Mouse (Mus musculus) bone marrow macrophage, adult 2 months (primary cell): ENCODE results near the gene Kif5c. TPM values are rescaled to one million over a fixed set of nuclear protein-coding genes. Genes with fewer than 3 reads are reported as not detected.

Experiments used
- H3K27ac ChIP-seq: 2 replicates; pipeline ENCODE4 v1.5.1; 2012; ENCODE audit warnings: low read depth, low read length; ENCODE audit not compliant: insufficient read depth
- H3K4me1 ChIP-seq: 2 replicates; pipeline ENCODE4 v1.6.1; 2012; ENCODE audit warnings: low read length; ENCODE audit not compliant: control insufficient read depth, insufficient read depth
- H3K4me3 ChIP-seq: 2 replicates; pipeline ENCODE4 v1.5.1; 2012; ENCODE audit warnings: mild to moderate bottlenecking, low read length, moderate library complexity; ENCODE audit not compliant: insufficient read depth
- CTCF ChIP-seq: IDR thresholded peaks from 2 replicates; pipeline ENCODE4 v1.5.1; 2012; ENCODE audit warnings: low read depth, mild to moderate bottlenecking, low read length, moderate library complexity
- POLR2A ChIP-seq: IDR thresholded peaks from 2 replicates; pipeline ENCODE4 v1.6.1; 2012; ENCODE audit warnings: mild to moderate bottlenecking, low read depth, low read length, borderline replicate concordance
- polyA plus RNA-seq: library from polyadenylated mRNA; stranded (reverse); fragments of >200 nt; gene quantifications from 2 replicates; pipeline ENCODE4 v1.2.4, GENCODE M21; 2012; ENCODE audit not compliant: missing spikeins, insufficient read depth, insufficient read length

Kif5c gene
- polyA plus RNA-seq, 1 experiment: 7.3 TPM

GRCm38 (mm10) chr2:49749730-49750576 lies 130.9 kb downstream of the Kif5c start:
- Histone ChIP-seq H3K27ac (peak overlapping the region; percentile 41), H3K4me1 (peaks cover 66% of the 10 kb centered on the region), H3K4me3 (no peak overlapping the region)
- TF ChIP-seq CTCF (no peak), POLR2A (no peak)

GRCm38 (mm10) chr2:49751544-49752210 lies 132.6 kb downstream of the Kif5c start:
- peaks cover 56% of the 10 kb centered on the region for H3K4me1 ChIP-seq
- no peak overlapping the region for H3K27ac ChIP-seq
- TF ChIP-seq CTCF (no peak), POLR2A (no peak)
- no peak overlapping the region for H3K4me3 ChIP-seq

GRCm38 (mm10) chr2:49752211-49752607 lies 133.1 kb downstream of the Kif5c start:
- Histone ChIP-seq H3K4me3 (no peak overlapping the region), H3K4me1 (peaks cover 52% of the 10 kb centered on the region), H3K27ac (0 out of 2 replicates have a peak overlapping the region, but pooled peaks have one; percentile 6)
- no peak for TF ChIP-seq CTCF
- TF ChIP-seq POLR2A: no peak

GRCm38 (mm10) chr2:49753062-49753461 lies 134.0 kb downstream of the Kif5c start:
- Histone ChIP-seq H3K4me1 (peaks cover 48% of the 10 kb centered on the region), H3K27ac (peak overlapping the region; percentile 22; the same call in 1 of the 2 replicates), H3K4me3 (no peak overlapping the region)
- TF ChIP-seq POLR2A: no peak
- no peak for TF ChIP-seq CTCF

- Histone ChIP-seq H3K4me3 (no peak overlapping the region), H3K27ac (no peak overlapping the region), H3K4me1 (peaks cover 33% of the 10 kb centered on the region)
- TF ChIP-seq CTCF (no peak), POLR2A (no peak)
Observed at GRCm38 (mm10) chr2:49755054-49755453, 136.0 kb downstream of the Kif5c start.

GRCm38 (mm10) chr2:49757616-49758015 lies 138.5 kb downstream of the Kif5c start:
- Histone ChIP-seq H3K4me1 (peaks cover 9% of the 10 kb centered on the region), H3K4me3 (no peak overlapping the region), H3K27ac (no peak overlapping the region)
- no peak for TF ChIP-seq CTCF
- no peak for TF ChIP-seq POLR2A

- no peak overlapping the region for H3K27ac ChIP-seq
- H3K4me3 ChIP-seq: no peak overlapping the region
- no peak for TF ChIP-seq POLR2A
- TF ChIP-seq CTCF: no peak
- no peaks in the 10 kb centered on the region for H3K4me1 ChIP-seq
Observed at GRCm38 (mm10) chr2:49764331-49764946, 145.3 kb downstream of the Kif5c start.

GRCm38 (mm10) chr2:49768916-49769315 lies 149.8 kb downstream of the Kif5c start:
- Histone ChIP-seq H3K4me3 (no peak overlapping the region), H3K4me1 (peaks cover 8% of the 10 kb centered on the region), H3K27ac (no peak overlapping the region)
- TF ChIP-seq CTCF: no peak
- no peak for TF ChIP-seq POLR2A

- no peak overlapping the region for H3K4me3 ChIP-seq
- H3K27ac ChIP-seq: no peak overlapping the region
- peaks cover 10% of the 10 kb centered on the region for H3K4me1 ChIP-seq
- TF ChIP-seq CTCF (no peak), POLR2A (no peak)
Observed at GRCm38 (mm10) chr2:49770440-49770839, 151.3 kb downstream of the Kif5c start.

- Histone ChIP-seq H3K27ac (no peak overlapping the region), H3K4me3 (peak overlapping the region; percentile 45), H3K4me1 (peaks cover 10% of the 10 kb centered on the region)
- TF ChIP-seq CTCF (no peak), POLR2A (no peak)
Observed at GRCm38 (mm10) chr2:49771172-49771571, 152.1 kb downstream of the Kif5c start.
